Mouse (Mus musculus): ENCODE data around the gene Nudcd2. TPM values are rescaled to one million over a fixed set of nuclear protein-coding genes. Genes with fewer than 3 reads are reported as not detected.
A peak's percentile ranks its signal among the peaks of the same experiment; 100 is the strongest.

Gene Nudcd2
- polyA plus RNA-seq, 1 experiment from 2014 or later = 60.3 TPM

- Histone ChIP-seq H3K36me3 (no peaks in the 10 kb centered on the region), H3K4me2 (no peak overlapping the region), H3K27me3 (no peaks in the 10 kb centered on the region), H3K4me1 (replicated peaks) (no peaks in the 10 kb centered on the region), H3K9ac (no peak overlapping the region), H3K4me3 (no peak overlapping the region), H3K27ac (replicated peaks) (no peak overlapping the region), H3K9me3 (no peaks in the 10 kb centered on the region)
- ATAC-seq (ENCODE audit: low FRiP score, low read depth) = no peak
Measured at GRCm38 (mm10) chr11:40718324-40718723, 15.1 kb upstream of the Nudcd2 start.

GRCm38 (mm10) chr11:40732997-40733338 is 499 bp upstream of the Nudcd2 start:
- H3K4me3 ChIP-seq = peak overlapping the region; percentile 92
- H3K27ac ChIP-seq (replicated peaks) = no peak overlapping the region
- H3K9me3 ChIP-seq = no peaks in the 10 kb centered on the region
- peak; percentile 52 for ATAC-seq (ENCODE audit: low FRiP score, low read depth)
- peaks cover 16% of the 10 kb centered on the region for H3K36me3 ChIP-seq
- 1% methylated on average over 14 of the region's 14 CpGs for WGBS
- H3K9ac ChIP-seq = peak overlapping the region; percentile 19; the same call in 1 of the 2 replicates
- peak overlapping the region; percentile 90 for H3K4me2 ChIP-seq
- peaks cover 19% of the 10 kb centered on the region for H3K4me1 ChIP-seq (replicated peaks)
- H3K27me3 ChIP-seq = no peaks in the 10 kb centered on the region

GRCm38 (mm10) chr11:40734251-40734752 is 835 bp downstream of the Nudcd2 start:
- ATAC-seq (ENCODE audit: low FRiP score, low read depth) = no peak
- peak overlapping the region; percentile 87; the same call in 1 of the 2 replicates for H3K27ac ChIP-seq (replicated peaks)
- no peaks in the 10 kb centered on the region for H3K27me3 ChIP-seq
- peak overlapping the region; percentile 85 for H3K9ac ChIP-seq
- WGBS = 6% methylated on average over 11 of the region's 11 CpGs
- H3K4me2 ChIP-seq = peak overlapping the region; percentile 93
- peaks cover 19% of the 10 kb centered on the region for H3K4me1 ChIP-seq (replicated peaks)
- H3K36me3 ChIP-seq = peaks cover 21% of the 10 kb centered on the region
- no peaks in the 10 kb centered on the region for H3K9me3 ChIP-seq
- H3K4me3 ChIP-seq = peak overlapping the region; percentile 92

- Histone ChIP-seq H3K27me3 (no peaks in the 10 kb centered on the region), H3K9me3 (no peaks in the 10 kb centered on the region), H3K36me3 (peaks cover 36% of the 10 kb centered on the region), H3K27ac (replicated peaks) (no peak overlapping the region), H3K4me1 (replicated peaks) (peaks cover 19% of the 10 kb centered on the region), H3K4me2 (no peak overlapping the region), H3K9ac (no peak overlapping the region), H3K4me3 (no peak overlapping the region)
- WGBS = 90% methylated on average over 3 of the region's 3 CpGs
- no peak for ATAC-seq (ENCODE audit: low FRiP score, low read depth)
Measured at GRCm38 (mm10) chr11:40737369-40737768, 3.9 kb downstream of the Nudcd2 start.

- no peak overlapping the region for H3K27ac ChIP-seq (replicated peaks)
- H3K36me3 ChIP-seq = peaks cover 31% of the 10 kb centered on the region
- no peak overlapping the region for H3K9ac ChIP-seq
- no peak for ATAC-seq (ENCODE audit: low FRiP score, low read depth)
- no peak overlapping the region for H3K4me2 ChIP-seq
- H3K9me3 ChIP-seq = no peaks in the 10 kb centered on the region
- H3K4me1 ChIP-seq (replicated peaks) = no peaks in the 10 kb centered on the region
- 93% methylated on average over 12 of the region's 12 CpGs for WGBS
- no peaks in the 10 kb centered on the region for H3K27me3 ChIP-seq
- H3K4me3 ChIP-seq = no peak overlapping the region
Measured at GRCm38 (mm10) chr11:40741605-40742262, 8.3 kb downstream of the Nudcd2 start.

- 85% methylated on average over 3 of the region's 3 CpGs for WGBS
- H3K36me3 ChIP-seq = peaks cover 15% of the 10 kb centered on the region
- H3K27ac ChIP-seq (replicated peaks) = no peak overlapping the region
- H3K4me3 ChIP-seq = no peak overlapping the region
- no peak for ATAC-seq (ENCODE audit: low FRiP score, low read depth)
- H3K4me1 ChIP-seq (replicated peaks) = no peaks in the 10 kb centered on the region
- no peaks in the 10 kb centered on the region for H3K9me3 ChIP-seq
- no peak overlapping the region for H3K9ac ChIP-seq
- H3K4me2 ChIP-seq = no peak overlapping the region
- no peaks in the 10 kb centered on the region for H3K27me3 ChIP-seq
Measured at GRCm38 (mm10) chr11:40744348-40744747, 10.9 kb downstream of the Nudcd2 start.

- whole genome bisulfite sequencing = 92% methylated on average over 12 of the region's 12 CpGs
- no peak for ATAC-seq (ENCODE audit: low FRiP score, low read depth)
- 0 out of 2 replicates have a peak, but pooled peaks cover 8% of the 10 kb centered on the region for H3K36me3 ChIP-seq
- no peaks in the 10 kb centered on the region for H3K27me3 ChIP-seq
- no peak overlapping the region for H3K9ac ChIP-seq
- H3K4me1 ChIP-seq (replicated peaks) = no peaks in the 10 kb centered on the region
- no peak overlapping the region for H3K4me3 ChIP-seq
- H3K27ac ChIP-seq (replicated peaks) = no peak overlapping the region
- no peaks in the 10 kb centered on the region for H3K9me3 ChIP-seq
- H3K4me2 ChIP-seq = no peak overlapping the region
Measured at GRCm38 (mm10) chr11:40746361-40746760, 12.9 kb downstream of the Nudcd2 start.

- Histone ChIP-seq H3K27me3 (no peaks in the 10 kb centered on the region), H3K4me2 (no peak overlapping the region), H3K27ac (replicated peaks) (no peak overlapping the region), H3K4me1 (replicated peaks) (no peaks in the 10 kb centered on the region), H3K9ac (no peak overlapping the region), H3K4me3 (no peak overlapping the region), H3K36me3 (peaks cover 3% of the 10 kb centered on the region; the same call in 1 of the 2 replicates), H3K9me3 (no peaks in the 10 kb centered on the region)
- no peak for ATAC-seq (ENCODE audit: low FRiP score, low read depth)
- WGBS = 63% methylated on average over 2 of the region's 2 CpGs
Measured at GRCm38 (mm10) chr11:40747716-40748115, 14.2 kb downstream of the Nudcd2 start.

GRCm38 (mm10) chr11:40753836-40754235 is 20.4 kb downstream of the Nudcd2 start:
- ATAC-seq (ENCODE audit: low FRiP score, low read depth) = no peak
- no peak overlapping the region for H3K4me3 ChIP-seq
- no peaks in the 10 kb centered on the region for H3K9me3 ChIP-seq

GRCm38 (mm10) chr11:40754664-40755107 is 21.2 kb downstream of the Nudcd2 start:
- Histone ChIP-seq H3K9ac (peak overlapping the region; percentile 87), H3K9me3 (no peaks in the 10 kb centered on the region), H3K4me1 (replicated peaks) (peaks cover 12% of the 10 kb centered on the region; the same call in 1 of the 2 replicates), H3K4me3 (peak overlapping the region; percentile 89), H3K36me3 (peaks cover 3% of the 10 kb centered on the region; the same call in 1 of the 2 replicates), H3K27me3 (no peaks in the 10 kb centered on the region), H3K4me2 (peak overlapping the region; percentile 78), H3K27ac (replicated peaks) (peak overlapping the region; percentile 65)
- WGBS = 2% methylated on average over 19 of the region's 19 CpGs
- peak; percentile 86 for ATAC-seq (ENCODE audit: low FRiP score, low read depth)

More at GRCm38 (mm10) chr11:40753836-40754235, 20.4 kb downstream of the Nudcd2 start:
- peaks cover 3% of the 10 kb centered on the region; the same call in 1 of the 2 replicates for H3K36me3 ChIP-seq
- H3K4me1 ChIP-seq (replicated peaks) = peaks cover 12% of the 10 kb centered on the region; the same call in 1 of the 2 replicates
- peak overlapping the region; percentile 78 for H3K4me2 ChIP-seq
- no peak overlapping the region for H3K9ac ChIP-seq
- 78% methylated on average over 6 of the region's 6 CpGs for WGBS
- no peaks in the 10 kb centered on the region for H3K27me3 ChIP-seq
- no peak overlapping the region for H3K27ac ChIP-seq (replicated peaks)

- WGBS = under 1% methylated on average over 25 of the region's 25 CpGs
- H3K4me1 ChIP-seq (replicated peaks) = peaks cover 12% of the 10 kb centered on the region; the same call in 1 of the 2 replicates
- peak within 1 kb of the TSS; percentile 65 for H3K27ac ChIP-seq (replicated peaks)
- no peaks in the 10 kb centered on the region for H3K27me3 ChIP-seq
- peak within 1 kb of the TSS; percentile 78 for H3K4me2 ChIP-seq
- no peaks in the 10 kb centered on the region for H3K9me3 ChIP-seq
- peak within 1 kb of the TSS; percentile 87 for H3K9ac ChIP-seq
- ATAC-seq (ENCODE audit: low FRiP score, low read depth) = peak; percentile 99
- H3K36me3 ChIP-seq = peaks cover 3% of the 10 kb centered on the region; the same call in 1 of the 2 replicates
- peak within 1 kb of the TSS; percentile 89 for H3K4me3 ChIP-seq
Measured at GRCm38 (mm10) chr11:40755109-40755627, 21.7 kb downstream of the Nudcd2 start, which contains the start of gene Ccng1. Gene Ccng1, minus strand, starts transcription at chr11:40755311.

- Histone ChIP-seq H3K9me3 (no peaks in the 10 kb centered on the region), H3K27ac (replicated peaks) (no peak overlapping the region), H3K4me1 (replicated peaks) (peaks cover 12% of the 10 kb centered on the region; the same call in 1 of the 2 replicates), H3K9ac (no peak overlapping the region; the same call in 1 of the 2 replicates), H3K4me3 (peak overlapping the region; percentile 89; the same call in 1 of the 2 replicates), H3K27me3 (no peaks in the 10 kb centered on the region), H3K36me3 (peaks cover 3% of the 10 kb centered on the region; the same call in 1 of the 2 replicates), H3K4me2 (peak overlapping the region; percentile 78)
- WGBS = 87% methylated on average over 8 of the region's 8 CpGs
- ATAC-seq (ENCODE audit: low FRiP score, low read depth) = no peak
Measured at GRCm38 (mm10) chr11:40755968-40756367, 22.5 kb downstream of the Nudcd2 start.

All from hindbrain, embryonic 15.5 days (tissue).